Mouse (Mus musculus): ENCODE measurements around the gene Rpl7l1.
"Not testable (repeated sequence)": the region's sequence is repeated elsewhere in the genome, so short reads cannot be mapped to it uniquely, and the experiment has no call there.

Rpl7l1 gene

DNA sequence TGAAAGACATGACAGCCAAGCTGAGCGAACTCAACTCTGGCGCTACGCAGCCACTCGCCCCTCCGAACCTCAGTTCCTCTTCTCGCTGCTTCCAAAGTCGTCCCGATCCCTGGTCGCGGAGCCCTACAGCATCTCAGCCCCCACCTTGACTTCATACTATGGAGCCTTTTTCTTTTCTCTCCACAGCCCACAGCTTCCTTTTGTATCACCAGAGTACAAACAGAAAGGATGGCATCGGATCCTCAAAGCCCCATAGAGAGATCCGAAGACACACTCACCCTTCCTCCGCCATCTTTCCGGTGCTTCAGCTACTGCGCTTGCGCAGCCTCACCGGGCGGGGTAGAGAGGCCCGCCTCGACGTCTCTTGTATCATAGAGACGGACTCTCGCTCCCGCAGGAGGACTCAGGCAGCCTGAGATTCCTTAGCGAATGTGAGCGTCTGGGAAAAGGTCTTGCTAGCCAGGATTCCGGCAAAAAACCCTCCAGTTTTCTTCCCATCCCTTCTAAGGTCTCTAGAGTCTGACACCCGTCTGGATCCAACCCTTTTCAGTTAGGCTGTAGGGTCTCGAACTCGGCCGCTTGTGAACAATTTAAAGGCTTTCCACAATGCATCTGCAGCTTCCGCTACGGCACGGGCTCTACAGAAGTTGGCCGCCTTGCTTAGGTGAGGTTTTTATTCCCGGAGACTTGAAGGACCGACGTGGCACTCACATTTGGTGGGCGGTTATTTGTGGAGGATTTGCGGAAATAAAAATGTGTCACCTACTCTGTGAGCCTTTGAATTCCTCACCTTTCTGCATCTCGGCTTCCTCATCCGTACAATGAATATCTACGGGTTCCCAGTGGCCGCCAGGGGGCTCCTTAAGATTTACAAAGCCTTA lies at the start of gene Rpl7l1:
Gene Rpl7l1, minus strand, starts transcription at position 332 of the 881 bp plus-strand sequence.
- DNase-seq (ENCODE audit: low spot score) = peak; percentile 95

DNA sequence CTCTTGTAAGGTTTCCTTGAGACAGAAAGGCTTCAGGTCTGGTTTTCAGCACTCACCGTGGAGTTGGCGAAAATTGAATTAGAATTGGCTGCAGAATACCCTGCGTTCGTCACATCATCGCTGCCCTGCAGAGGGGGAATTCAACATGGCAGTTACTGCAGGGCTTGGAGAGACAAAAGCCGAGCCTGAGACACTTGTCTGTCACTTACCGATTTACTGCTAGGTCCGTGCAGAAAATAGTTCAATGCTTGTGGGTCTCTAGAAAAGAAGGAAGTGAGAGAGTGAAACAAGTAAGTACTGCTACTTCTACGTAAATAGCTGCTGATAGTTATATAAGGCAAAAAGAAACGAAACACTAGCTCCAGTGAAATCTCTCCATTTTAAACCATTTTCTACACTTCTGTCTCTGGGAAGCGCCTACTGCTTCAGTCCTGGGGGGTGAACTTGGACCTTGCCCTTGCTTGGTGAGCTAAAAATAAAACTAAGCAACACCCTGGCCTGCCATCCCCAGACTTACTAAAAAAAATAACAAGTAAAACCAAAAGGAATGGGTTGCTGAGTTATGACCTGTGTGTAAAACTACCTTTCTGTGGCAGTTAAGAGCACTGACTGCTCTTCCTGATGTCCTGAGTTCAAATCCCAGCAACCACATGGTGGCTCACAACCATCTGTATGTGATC lies 47.5 kb upstream of the Rpl7l1 start:
- DNase-seq (ENCODE audit: low spot score) = no peak

DNA sequence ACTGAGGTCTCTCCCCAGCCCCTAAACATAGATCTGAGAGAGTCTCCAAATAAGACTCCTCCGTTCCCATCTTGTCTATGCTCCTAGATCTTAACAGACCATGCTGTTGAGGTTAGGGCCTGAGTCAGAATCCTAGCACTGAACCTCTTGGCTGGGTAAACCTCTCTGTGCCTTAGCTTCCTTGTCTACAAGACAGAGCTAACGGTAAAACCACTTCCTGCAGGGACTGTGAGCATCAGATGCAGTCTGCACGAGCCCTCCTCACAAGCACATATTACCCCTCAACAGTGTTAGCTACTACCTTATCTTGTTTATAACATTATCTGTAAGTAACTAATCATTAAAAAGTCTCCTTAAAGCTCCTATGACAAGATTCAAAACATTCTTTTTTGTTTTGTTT lies 46.5 kb upstream of the Rpl7l1 start:
- DNase-seq (ENCODE audit: low spot score) = no peak

DNA sequence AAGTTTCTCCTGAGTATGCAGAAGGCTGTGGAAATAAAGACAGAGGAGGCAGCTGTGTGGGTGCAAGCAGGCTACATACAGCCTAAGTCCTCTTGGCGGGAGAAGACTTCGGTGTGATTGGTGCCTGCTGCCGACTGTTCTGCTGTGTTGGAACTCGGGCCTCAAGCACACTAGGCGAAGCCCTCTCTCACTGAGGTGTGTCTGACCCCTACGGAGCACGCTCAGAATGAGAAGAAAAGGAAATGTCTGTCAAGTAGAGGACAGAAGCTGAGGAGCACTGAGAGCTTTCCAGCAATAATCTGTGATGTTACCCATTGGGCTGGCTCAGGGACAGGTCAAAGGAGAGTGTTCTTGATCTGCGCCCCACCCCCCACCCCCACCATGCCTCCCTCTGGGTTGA lies 40.6 kb upstream of the Rpl7l1 start:
- DNase-seq (ENCODE audit: low spot score) = no peak

DNA sequence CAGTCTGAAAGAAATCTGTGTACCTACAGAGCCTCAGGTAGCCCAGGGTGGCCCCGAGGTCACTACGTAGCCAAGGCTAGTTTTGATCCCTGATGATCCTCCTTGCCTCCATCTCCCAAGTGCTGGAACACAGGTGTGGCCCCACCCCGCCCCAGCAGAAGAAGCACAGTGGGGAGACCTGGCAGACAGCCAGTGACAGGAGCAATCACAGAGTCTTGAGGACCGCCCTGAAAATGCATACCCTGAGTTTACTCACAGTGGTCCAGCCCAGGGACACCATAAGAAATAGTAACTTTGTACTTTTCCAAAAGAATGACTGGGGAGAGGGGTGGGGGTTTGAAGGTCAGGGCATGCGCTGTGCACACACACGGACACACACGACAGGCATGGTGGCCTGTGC lies 38.2 kb upstream of the Rpl7l1 start:
- no peak for DNase-seq (ENCODE audit: low spot score)

DNA sequence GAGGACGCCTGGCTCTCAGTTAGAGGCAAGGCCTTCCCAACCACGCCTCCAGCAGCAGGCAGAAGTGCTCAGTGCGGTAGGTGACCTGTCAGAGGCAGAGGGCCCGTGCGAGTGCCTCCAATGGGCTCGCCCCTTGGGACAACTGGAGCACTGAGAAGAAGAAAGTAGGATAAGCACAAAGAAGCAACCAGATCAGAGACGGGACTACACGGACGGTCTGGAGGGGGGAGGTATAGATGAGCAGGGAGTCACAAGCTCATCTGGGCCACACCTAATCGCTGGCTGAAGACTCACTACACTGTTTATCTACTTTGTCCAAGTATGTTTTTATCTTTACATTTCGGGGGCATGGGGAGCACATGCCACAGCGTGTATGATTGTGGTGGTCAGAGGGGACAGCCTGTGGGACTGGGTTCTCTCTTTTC lies 35.3 kb upstream of the Rpl7l1 start:
- DNase-seq (ENCODE audit: low spot score) = no peak

DNA sequence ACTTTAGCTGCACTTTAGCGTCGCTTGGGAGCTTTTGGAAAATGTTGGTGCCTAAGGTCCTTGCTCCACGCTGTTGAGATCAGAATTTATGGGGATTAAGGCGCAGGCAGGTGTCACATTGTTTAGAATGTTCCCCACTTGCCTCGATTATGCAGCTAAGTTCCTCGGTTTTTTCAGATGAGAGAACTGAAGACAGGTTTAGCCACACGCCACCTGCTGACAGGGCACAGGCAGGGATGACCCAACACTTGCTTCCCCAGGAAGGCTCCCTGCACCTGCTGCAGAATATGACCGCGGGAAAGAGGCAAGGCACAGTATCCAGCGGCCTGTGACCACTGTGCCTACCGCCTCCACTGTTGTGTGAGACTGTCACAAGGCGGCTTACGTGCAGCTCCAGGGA lies 33.8 kb upstream of the Rpl7l1 start:
- no peak for DNase-seq (ENCODE audit: low spot score)

DNA sequence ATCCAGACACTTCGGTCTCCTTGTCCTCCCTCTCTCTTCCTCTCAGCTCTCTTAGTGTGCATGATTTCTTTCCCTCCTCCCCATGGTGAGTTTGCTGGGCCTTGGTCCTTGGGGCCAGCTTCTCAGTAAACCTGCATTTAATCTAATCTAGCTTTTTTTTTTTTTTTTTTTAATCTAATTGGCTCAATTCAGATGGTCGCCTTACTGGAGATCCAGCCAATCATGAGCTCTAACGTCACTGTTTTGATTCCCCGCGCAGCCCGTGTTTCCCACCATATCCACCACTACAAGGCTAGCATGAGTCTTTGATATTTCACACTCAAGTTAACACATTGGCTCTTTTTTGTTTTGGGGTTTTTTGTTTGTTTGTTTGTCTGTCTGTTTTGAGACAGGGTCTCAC lies 32.0 kb upstream of the Rpl7l1 start:
- no peak for DNase-seq (ENCODE audit: low spot score)

DNA sequence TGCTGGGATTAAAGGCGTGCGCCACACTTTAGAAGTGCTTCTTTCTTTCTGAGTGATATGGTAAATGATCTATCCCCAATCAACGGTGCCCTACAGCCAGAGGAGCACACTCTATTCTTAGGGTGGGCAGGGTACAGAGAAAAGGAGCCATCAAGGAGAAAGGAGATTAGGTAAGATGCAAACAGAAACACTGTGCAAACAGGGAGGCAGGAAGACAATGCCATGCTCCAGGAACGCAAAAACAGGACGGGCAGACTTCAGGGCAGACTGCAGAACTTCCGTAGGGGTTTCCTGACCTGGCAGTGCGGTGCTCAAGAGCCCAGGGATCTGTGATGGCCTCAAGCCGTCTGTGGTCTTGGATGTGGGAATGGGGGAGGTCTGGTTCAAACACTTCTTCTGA lies 31.2 kb upstream of the Rpl7l1 start:
- no peak for DNase-seq (ENCODE audit: low spot score)

DNA sequence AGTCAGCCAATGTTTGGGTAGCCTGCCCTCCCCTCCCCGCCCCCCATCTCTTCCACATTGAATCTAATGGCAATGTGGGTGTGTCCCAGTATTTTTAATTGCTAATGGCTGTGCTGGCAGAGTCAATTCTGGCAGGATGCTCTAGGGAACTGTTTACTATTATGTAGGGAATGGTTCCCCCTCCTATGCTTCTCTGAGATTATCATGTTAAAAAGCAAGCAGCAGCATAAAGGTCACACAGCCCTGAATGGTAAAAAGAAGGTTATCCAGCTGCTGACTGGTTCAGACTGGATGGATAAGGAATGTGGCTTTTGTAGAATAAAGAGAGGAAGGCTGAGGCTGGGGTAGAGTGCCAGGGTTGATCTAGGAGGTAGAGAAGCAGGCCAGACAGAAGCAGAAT lies 30.0 kb upstream of the Rpl7l1 start:
- DNase-seq (ENCODE audit: low spot score) = no peak

DNA sequence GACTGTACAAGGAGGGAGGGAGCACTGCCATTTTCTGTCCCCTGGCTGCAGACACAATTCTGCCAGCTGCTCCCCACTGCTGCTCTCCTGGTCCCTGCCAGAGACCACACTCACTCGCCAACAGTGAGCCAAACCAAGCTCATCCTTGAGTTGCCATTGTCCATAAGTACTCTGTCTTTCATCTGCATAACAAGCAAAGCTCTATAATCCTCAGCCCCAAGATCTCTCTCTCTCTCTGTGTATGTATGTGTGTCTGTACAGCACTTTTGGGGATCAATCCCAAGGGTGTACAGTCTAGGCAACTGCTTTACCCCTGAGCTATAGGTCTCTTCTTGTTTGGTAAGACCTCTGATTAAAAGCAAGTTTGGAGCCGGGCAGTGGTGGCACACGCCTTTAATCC lies 28.2 kb upstream of the Rpl7l1 start:
- no peak for DNase-seq (ENCODE audit: low spot score)

DNA sequence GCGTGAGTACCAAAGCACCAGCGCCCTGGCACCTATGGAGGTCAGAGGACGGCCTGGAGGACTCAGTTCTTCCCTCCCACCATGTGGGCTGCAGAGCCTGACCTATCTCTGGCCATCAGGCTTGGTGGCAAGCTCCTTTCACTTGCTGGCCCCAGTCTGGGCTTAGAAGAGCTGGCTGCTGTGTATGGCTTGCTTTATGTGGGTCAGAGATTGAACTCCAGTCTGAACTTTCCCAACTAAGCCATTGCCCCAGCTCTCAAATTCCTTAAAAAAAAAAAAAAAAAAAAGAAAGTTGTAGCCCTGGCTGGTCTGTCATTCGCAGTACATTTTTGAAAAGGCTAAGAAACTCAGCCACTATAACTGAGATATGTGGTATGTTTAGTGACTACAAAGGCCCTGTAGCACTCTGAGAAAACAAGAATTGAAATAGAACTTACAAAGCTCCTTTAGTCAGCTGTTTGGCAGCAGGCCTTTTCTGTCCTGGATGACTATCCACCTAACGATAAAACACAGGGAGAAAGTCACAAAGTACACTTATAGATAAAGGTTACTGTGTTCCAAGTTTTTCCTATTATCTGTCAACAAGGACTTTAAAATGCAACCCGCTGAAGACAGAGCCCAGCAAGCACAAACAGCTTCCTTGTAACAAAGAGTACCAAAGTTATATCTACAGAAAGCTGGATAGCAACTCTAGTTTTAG lies 26.8 kb upstream of the Rpl7l1 start:
- DNase-seq (ENCODE audit: low spot score) = no peak

DNA sequence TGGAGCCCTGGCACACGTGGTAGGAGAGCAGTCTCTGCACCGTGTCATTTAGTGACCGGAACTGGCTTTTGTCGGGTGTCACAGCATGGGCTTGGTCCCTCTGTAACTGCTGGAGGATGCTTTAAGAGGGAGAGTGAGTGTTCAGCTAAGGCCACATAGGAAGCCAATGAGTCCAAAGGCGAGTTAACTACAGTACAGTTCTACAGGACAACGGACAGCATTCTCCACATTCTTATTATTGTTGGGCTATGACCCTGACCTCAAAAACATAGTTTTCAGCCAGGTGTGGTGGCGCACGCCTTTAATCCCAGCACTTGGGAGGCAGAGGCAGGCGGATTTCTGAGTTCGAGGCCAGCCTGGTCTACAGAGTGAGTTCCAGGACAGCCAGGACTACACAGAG lies 25.9 kb upstream of the Rpl7l1 start:
- DNase-seq (ENCODE audit: low spot score) = no peak

DNA sequence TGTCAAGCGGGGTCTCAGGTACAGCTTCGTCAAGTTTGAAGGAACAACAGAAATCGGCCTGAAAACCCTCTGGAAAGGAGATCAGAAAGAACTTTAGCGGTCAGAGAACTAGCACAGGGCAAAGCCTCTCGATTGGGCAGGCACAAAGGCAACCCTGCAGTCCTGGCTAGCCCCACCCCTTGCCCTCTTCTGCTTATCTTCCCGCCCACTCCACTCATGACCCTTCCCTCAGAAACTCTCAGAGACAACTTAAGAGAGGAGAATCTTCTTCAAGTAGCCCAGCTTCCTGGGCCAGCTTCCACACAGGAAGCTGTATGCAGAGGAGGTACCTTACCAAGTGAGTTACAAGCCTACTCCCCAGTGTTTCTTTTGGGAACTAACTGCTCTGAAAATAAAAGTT lies 19.3 kb upstream of the Rpl7l1 start:
- no peak for DNase-seq (ENCODE audit: low spot score)

DNA sequence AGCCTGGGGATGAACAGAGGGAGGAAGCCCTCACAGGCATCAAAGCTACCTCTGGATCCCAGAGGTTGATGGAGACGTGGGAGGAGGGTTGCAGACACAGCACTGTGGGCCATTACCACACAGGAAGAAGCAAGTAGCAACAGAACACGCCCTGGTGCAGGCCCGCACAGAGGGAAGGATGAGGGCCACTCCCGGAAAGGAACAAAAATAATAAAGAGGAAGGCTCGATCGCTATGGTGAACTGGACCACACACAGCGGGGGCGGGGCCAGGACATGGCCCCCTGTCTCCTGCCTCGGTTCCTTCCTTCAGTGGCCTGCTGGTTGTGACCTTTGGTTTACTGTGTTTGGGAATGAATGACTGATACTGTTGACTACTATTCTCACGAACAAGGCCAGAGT lies 17.2 kb upstream of the Rpl7l1 start:
- no peak for DNase-seq (ENCODE audit: low spot score)

DNA sequence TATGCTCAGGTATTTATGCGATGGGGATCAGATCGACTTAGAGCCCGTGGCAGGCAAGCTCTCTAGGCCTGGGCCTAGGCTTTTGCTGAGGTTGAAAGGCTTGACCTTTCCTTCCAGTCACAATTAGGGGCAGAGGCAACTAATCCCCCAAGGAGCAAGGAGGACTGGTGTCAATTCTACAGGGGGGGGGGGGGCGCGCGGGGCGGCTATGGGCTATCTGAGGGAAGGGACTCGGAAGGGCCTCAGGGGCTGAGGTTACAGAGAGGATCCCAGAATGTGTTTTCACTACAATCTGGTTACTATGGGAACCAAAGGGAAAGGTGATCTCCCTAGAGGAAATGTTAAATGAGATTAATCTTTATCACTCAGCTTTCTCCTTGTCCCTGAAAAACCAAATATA lies 14.9 kb upstream of the Rpl7l1 start:
- peak; percentile 37 for DNase-seq (ENCODE audit: low spot score)

DNA sequence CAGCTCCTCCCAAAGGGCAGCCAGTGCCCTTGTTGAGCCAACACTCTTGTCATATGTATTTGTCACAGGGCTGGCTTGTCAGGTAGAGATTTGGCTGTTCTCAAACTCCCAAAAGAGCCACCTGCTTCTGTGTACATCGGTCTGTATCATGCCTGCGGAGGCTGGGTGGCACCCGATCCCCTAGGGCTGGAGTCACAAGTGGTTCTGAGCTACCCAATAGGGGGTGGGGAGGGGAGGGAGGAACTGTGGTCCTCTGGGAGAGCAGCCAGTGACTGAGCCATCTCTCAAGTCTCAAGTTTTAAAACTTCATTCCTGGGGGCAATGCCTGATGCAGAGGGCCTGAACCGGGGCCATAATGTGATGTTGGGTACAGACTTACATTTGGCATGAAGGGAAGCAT lies 14.3 kb upstream of the Rpl7l1 start:
- no peak for DNase-seq (ENCODE audit: low spot score)

DNA sequence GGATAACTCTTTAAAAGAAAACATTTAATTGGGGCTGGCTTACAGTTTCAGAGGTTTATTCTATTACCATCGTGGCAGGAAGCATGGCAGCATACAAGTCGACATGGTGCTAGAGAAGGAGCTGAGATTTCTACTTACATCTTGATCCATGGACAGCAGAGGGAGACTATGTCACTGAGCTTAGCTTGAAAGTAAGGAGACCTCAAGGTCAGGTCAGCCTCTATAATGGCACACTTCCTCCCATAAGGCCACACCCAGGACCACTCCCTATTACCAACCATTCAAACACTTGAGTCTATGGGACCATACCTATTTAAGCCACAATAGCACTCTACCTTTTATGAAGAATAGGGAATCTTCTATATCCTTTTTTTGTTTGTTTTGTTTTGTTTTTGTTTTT lies 10.5 kb upstream of the Rpl7l1 start:
- DNase-seq (ENCODE audit: low spot score) = no peak

DNA sequence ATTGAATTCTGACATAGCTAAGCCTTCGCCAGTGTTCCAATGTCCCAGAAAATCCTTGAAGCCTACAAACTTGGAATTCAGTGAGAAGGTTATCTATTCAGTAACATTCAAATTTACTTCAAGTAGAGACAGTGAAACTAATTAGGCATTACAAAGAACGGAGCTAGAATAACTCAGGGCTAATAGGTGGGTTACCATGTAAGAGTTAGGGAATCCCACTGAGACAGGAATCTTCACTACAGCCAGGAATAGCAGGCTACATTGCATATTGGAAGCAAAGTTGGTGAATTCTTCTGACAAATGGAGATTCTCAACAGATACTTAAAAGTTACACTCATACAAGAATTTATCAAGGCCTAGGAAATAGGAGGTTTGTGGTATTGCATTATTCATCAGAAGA lies 5.5 kb upstream of the Rpl7l1 start:
- DNase-seq (ENCODE audit: low spot score) = not testable (repeated sequence)

DNA sequence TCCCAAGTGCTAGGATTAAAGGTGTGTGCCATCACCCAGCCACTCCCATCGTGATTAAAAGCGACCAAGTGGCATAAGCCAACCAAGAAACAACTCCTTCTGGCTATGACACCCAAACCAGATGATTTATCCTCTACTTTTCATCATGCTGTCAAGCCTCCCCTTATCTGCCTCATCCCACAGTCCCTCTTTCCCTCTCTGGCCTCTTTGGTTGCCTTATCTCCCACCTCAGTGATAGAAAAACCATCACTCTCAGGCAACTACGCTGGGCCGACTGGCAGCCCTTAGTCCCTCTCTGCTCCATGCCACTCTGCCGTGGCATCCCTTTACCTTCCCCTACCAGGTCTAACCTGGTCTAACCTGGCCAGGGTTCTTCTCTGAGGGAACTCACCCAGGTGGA lies 4.5 kb upstream of the Rpl7l1 start:
- DNase-seq (ENCODE audit: low spot score) = no peak

DNA sequence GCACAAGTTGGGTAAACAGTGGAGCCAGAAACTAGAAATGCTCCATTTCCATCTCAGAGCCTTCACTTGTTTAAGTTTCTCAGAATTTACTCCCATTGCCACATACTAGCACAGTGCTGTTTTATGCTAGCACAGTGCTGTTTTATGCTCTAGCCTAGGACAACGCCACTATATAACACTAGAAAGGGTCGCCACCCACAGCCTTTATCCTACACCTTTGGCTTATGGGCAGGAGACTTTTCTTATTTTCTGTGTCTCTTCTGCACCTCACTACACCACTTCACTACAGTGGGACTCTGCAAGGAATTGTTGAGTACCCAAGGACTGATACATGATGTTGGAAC lies 722 bp upstream of the Rpl7l1 start:
- no peak for DNase-seq (ENCODE audit: low spot score)

DNA sequence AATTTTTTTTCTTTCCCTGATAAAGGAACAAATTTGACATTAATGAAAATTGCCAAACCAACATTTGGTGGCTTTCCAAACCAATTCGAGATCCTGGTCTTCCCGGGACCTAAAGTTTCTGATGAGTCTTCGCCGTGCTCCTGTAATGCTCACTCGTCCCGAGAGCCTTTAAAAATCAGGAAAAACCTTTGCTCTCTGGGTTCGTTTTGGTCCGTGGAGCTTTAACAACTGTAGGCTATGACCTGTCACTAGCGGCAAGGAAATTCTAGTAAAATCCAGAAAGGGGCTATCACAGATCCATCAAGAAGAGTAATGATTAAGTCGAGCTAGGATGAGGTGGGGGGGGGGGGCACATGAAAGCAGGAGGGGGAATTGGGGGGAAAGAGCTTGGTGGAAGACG lies 596 bp downstream of the Rpl7l1 start:
- DNase-seq (ENCODE audit: low spot score) = no peak

DNA sequence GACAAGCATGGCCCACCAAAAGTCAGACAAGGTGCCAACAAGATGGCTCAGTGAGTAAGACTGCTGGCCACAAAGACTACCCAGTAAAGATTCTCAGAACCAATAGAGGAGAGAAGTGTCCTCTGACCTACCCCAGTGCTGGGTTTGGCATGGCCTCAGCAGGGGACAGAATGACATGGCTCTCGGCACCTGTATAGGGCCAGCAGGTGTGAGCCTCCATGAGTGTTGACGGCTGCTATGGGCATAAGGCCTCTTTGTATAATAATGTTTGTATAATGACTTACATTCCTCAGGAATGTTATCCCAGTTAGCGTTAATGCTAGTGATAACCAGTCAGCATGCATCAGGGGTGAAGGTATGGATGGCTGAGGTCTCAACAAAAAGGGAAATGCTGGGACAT lies 6.4 kb downstream of the Rpl7l1 start:
- no peak for DNase-seq (ENCODE audit: low spot score)

Data from embryo, embryonic 10 days (tissue).